Mouse (Mus musculus): ENCODE data around the gene Gm39115.

The Gm39115 gene

GRCm38 (mm10) chr7:142095183-142095931 lies 40.5 kb downstream of the Gm39115 start, which contains the start of gene Dusp8:
TSS of gene Dusp8 (minus strand) at chr7:142095843.
- DNase-seq (ENCODE audit: low spot score in 2 of 2) = peak; percentile 94 to 95

- peak; percentile 66 to 71 for DNase-seq (ENCODE audit: low spot score in 2 of 2)
These were observed 41.3 kb downstream of the Gm39115 start for GRCm38 (mm10) chr7:142094301-142095143.

GRCm38 (mm10) chr7:142093696-142094240 lies 42.1 kb downstream of the Gm39115 start:
- peak; percentile 15 to 44 for DNase-seq (ENCODE audit: low spot score in 2 of 2)

- peak; percentile 18 to 31 for DNase-seq (ENCODE audit: low spot score in 2 of 2)
These were observed 42.8 kb downstream of the Gm39115 start for GRCm38 (mm10) chr7:142092991-142093390.

GRCm38 (mm10) chr7:142091848-142092247 lies 44.0 kb downstream of the Gm39115 start:
- peak in 1 of 2 experiments; percentile 37 for DNase-seq (ENCODE audit: low spot score in 2 of 2)

- peak; percentile 35 for DNase-seq (ENCODE audit: low spot score in 2 of 2)
These were observed 46.0 kb downstream of the Gm39115 start for GRCm38 (mm10) chr7:142089648-142090447.

DNA sequence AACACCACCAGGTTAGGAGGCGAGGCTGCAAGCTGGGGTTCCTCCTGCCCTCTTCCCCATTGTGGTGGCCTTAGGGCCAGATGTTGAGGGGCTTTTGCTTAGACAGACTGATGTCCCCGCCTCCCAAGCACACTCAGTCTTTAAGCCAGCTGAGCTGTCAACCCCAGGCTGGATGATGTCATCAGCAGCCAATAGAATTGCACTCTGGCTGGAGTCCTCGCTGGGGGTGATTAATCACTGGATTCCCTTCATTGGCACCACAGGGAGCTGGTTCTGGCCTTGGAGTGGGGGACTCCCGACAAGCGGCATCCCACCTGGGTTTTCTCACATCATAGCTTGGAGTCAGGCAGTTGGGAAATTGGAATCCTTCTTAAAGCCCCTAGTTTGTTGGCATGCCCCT lies 46.9 kb downstream of the Gm39115 start:
- peak; percentile 64 to 69 for DNase-seq (ENCODE audit: low spot score in 2 of 2)

DNA sequence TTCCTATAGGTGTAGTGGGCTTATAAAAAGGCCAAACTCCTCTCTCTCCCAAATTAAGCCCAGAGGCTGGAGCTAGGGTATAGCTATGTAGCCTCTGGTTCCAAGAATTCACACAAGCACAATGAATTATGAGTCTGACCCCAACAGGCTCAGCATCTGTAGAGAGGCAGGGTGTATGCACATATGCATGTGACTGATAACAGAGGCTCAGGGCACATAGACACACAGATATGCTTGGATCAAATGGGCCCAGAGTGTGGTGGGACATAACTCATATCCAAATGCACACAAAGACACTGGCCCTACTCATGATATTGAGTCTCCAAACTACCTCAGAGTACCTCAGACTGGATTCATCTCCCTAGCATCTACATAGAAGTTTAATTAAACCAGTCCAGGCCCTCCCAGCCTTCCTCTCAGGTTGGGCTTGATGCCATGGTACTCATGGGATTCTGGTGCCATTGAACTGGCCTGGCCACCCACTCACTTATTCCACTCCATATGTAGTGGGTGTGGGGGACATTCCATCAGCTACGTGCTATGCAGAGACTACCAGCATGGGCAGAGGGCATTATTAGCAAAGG lies 48.7 kb downstream of the Gm39115 start:
- DNase-seq (ENCODE audit: low spot score in 2 of 2) = peak; percentile 55 to 62

GRCm38 (mm10) chr7:142086159-142086905 lies 49.5 kb downstream of the Gm39115 start:
- peak; percentile 32 to 54 for DNase-seq (ENCODE audit: low spot score in 2 of 2)

All from spleen, postnatal 10 days (tissue).